24 mouse cellular contexts compared by ENCODE assay signal in the genomic region with DNA sequence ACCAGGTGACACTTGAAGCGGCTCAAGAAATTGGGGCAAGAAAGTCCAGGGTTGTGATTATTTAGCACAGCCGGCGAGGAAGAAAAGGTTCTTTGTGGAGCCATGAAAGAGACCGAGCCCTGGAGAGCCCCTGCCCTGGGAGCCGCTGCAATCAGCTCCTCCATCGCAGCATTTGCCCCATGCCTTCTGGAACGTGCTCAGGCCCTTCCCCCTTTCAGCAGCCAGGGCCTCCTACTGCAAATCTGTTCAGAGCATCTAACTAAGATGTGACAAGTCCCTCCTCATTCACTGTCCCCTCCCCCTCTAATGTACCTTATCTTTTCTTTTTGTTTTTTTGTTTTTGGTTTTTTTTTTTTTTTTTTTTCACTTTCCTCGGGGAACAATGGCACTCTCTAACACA. TPM values are rescaled to one million over a fixed set of nuclear protein-coding genes. Genes with fewer than 3 reads are reported as not detected.
"Had no signal": no experiment of that assay in that cellular context is flagged by ENCODE, and none has a peak within 500 bp of the region (broad histone marks: within the 10 kb centered on the region; RNA-seq: fewer than 3 reads in every experiment).

No protein-coding gene starts in this region.

- H3K27me3 ChIP-seq: limb, embryonic 15.5 days; neural tube, embryonic 13.5 days; stomach, embryonic 15.5 days had no signal

- H3K9ac ChIP-seq: limb, embryonic 12.5 days; limb, embryonic 15.5 days; liver, embryonic 14.5 days; liver, postnatal 0 days; lung, embryonic 14.5 days; neural tube, embryonic 13.5 days; stomach, embryonic 15.5 days had no signal

- DNase-seq: kidney, postnatal 25 days; layer of hippocampus, adult 9-11 months; liver, postnatal 0 days; lung, embryonic 14.5 days; retina, postnatal 1 day; right cerebral cortex, postnatal 25 days; spleen, adult 18-20 months; thymus, postnatal 25 days had no signal

- H3K4me2 ChIP-seq: limb, embryonic 12.5 days; limb, embryonic 15.5 days; liver, embryonic 11.5 days; lung, embryonic 14.5 days; neural tube, embryonic 13.5 days; stomach, embryonic 15.5 days had no signal

- ATAC-seq: liver, postnatal 0 days; lung, postnatal 0 days; midbrain, embryonic 16.5 days had no signal

- H3K36me3 ChIP-seq: limb, embryonic 12.5 days; limb, embryonic 15.5 days; neural tube, embryonic 13.5 days; stomach, embryonic 15.5 days had no signal

- H3K9me3 ChIP-seq: limb, embryonic 12.5 days; limb, embryonic 15.5 days; neural tube, embryonic 13.5 days; stomach, embryonic 15.5 days had no signal

- H3K4me3 ChIP-seq: layer of hippocampus, adult 2 months; limb, embryonic 12.5 days; limb, embryonic 15.5 days; myocyte; neural tube, embryonic 13.5 days; stomach, embryonic 15.5 days had no signal

- H3K4me1 ChIP-seq: stomach, embryonic 15.5 days had no signal

- H3K27ac ChIP-seq: kidney, postnatal 0 days; layer of hippocampus, adult 2 months; limb, embryonic 12.5 days; limb, embryonic 15.5 days; liver, embryonic 14.5 days; macrophage; neural tube, embryonic 13.5 days; stomach, embryonic 15.5 days had no signal

RNA-seq across cellular contexts. Expression of gene Crhr1, which starts 30.0 kb away (rescaled TPM):
- total RNA-seq: megakaryocyte, adult 5-6 weeks; monocyte, adult 5-6 weeks; neutrophil, adult 5-6 weeks had no signal
- polyA plus RNA-seq: large intestine, adult 2 months; limb, embryonic 15.5 days; liver, embryonic 11.5 days; liver, embryonic 14.5 days; liver, postnatal 0 days; lung, embryonic 14.5 days; lung, postnatal 0 days; macrophage; myocyte had no signal
